Mouse (Mus musculus) Muller cell, postnatal 12 days (primary cell): Measurements from ENCODE around the gene Tuba1b.
"Not testable (repeated sequence)": the region's sequence is repeated elsewhere in the genome, so short reads cannot be mapped to it uniquely, and the experiment has no call there.

ENCODE experiments used
- DNase-seq: peaks from one replicate; pipeline ENCODE4 v3.0.0-alpha.2; 2015; ENCODE audit errors: inconsistent ontology term

Gene Tuba1b

GRCm38 (mm10) chr15:98954425-98955253 lies 20.3 kb upstream of the Tuba1b start:
- peak; percentile 66 for DNase-seq

- peak; percentile 98 for DNase-seq
These were observed 19.3 kb upstream of the Tuba1b start, which contains the start of the genes Gm49450 and Tuba1a for GRCm38 (mm10) chr15:98953401-98954356. Gm49450 (minus strand) TSS chr15:98953551. Tuba1a (minus strand) TSS chr15:98953703.

- DNase-seq = peak; percentile 84
These were observed 18.5 kb upstream of the Tuba1b start for GRCm38 (mm10) chr15:98952751-98953400.

- no peak for DNase-seq
These were observed 17.7 kb upstream of the Tuba1b start for GRCm38 (mm10) chr15:98952063-98952455.

- DNase-seq = not testable (repeated sequence)
These were observed 17.0 kb upstream of the Tuba1b start for GRCm38 (mm10) chr15:98951122-98952062.

- no peak for DNase-seq
These were observed 15.2 kb upstream of the Tuba1b start for GRCm38 (mm10) chr15:98949607-98949892.

- no peak for DNase-seq
These were observed 14.7 kb upstream of the Tuba1b start for GRCm38 (mm10) chr15:98948857-98949606.

GRCm38 (mm10) chr15:98948382-98948781 lies 14.0 kb upstream of the Tuba1b start:
- peak; percentile 50 for DNase-seq

GRCm38 (mm10) chr15:98947884-98948283 lies 13.5 kb upstream of the Tuba1b start:
- peak; percentile 74 for DNase-seq

GRCm38 (mm10) chr15:98943133-98943532 lies 8.8 kb upstream of the Tuba1b start:
- DNase-seq = no peak

GRCm38 (mm10) chr15:98942081-98942480 lies 7.7 kb upstream of the Tuba1b start:
- no peak for DNase-seq

- DNase-seq = peak; percentile 96
These were observed 7.2 kb upstream of the Tuba1b start for GRCm38 (mm10) chr15:98941539-98941938.

GRCm38 (mm10) chr15:98940816-98941215 lies 6.5 kb upstream of the Tuba1b start:
- DNase-seq = peak; percentile 55

- DNase-seq = peak; percentile 96
These were observed 540 bp downstream of the Tuba1b start for GRCm38 (mm10) chr15:98933833-98934216.

GRCm38 (mm10) chr15:98933004-98933671 lies 1.2 kb downstream of the Tuba1b start:
- DNase-seq = peak; percentile 45

GRCm38 (mm10) chr15:98930998-98931397 lies 3.4 kb downstream of the Tuba1b start:
- no peak for DNase-seq

GRCm38 (mm10) chr15:98930017-98930734 lies 4.2 kb downstream of the Tuba1b start:
- DNase-seq = no peak

GRCm38 (mm10) chr15:98928598-98929240 lies 5.6 kb downstream of the Tuba1b start:
- peak; percentile 85 for DNase-seq
